Mouse (Mus musculus): ENCODE measurements around the gene Pfkfb3. TPM values are rescaled to one million over a fixed set of nuclear protein-coding genes. Genes with fewer than 3 reads are reported as not detected.
A peak's percentile ranks its signal among the peaks of the same experiment; 100 is the strongest.

Gene Pfkfb3
- total RNA-seq, 1 experiment from 2014 or later = 136 TPM

DNA sequence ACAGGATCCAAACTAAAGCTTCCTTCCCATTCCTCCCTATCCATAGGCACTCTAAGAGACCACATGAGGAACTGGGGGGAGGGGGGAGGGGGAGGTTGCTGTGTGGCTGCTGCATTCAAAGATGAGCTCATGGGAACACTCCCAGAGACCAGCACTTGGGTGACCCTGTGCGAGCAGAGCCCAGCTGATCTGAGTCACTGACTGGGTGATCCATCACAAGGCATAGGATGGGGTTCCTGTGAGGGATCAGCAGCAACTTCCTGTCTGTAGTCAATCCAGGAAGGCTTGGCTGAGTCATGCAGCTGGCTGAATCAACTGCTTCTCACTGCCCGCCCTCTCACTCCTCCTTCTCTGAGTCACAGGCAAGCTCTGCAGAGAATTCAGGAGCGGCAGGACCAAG lies 124.3 kb downstream of the Pfkfb3 start:
- peak; percentile 92 for DNase-seq

DNA sequence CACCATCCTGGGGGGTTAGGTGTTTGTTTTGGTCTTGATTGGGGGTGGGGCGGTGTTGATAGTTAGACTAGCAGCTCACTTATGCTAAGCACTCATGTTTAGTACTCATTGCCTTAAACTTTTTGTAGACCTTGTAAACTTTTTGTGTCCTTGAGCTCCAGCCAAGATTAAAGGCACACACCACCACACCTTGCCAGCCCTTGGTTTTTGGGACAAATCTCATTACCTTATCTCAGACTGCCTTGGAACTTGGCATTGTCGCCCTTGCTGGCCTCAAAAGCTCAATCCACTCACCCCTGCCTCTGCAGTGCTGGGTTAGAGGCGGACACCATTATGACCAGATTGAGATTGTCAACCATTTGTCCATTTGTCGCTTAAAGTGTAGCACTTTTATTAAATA lies 125.3 kb downstream of the Pfkfb3 start:
- DNase-seq = peak; percentile 12

DNA sequence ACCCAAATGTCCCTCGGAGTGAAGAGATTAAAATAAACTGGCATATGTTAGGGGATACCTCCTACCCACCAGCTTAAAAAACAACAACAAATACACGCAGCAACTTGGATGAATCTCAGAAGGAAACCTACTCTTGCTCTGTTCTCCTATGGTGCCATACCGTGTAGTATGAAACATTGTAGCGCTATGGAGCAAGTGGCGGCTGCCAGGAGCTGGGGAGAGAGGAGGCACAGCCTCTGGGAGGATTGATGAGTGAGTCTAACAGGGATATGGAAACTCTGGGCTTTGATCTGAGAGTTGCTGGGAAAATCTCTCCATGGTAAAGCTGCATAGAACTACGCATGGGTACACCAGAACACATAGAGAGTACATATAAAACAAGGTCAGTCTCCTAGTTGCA lies 126.3 kb downstream of the Pfkfb3 start:
- DNase-seq = no peak

DNA sequence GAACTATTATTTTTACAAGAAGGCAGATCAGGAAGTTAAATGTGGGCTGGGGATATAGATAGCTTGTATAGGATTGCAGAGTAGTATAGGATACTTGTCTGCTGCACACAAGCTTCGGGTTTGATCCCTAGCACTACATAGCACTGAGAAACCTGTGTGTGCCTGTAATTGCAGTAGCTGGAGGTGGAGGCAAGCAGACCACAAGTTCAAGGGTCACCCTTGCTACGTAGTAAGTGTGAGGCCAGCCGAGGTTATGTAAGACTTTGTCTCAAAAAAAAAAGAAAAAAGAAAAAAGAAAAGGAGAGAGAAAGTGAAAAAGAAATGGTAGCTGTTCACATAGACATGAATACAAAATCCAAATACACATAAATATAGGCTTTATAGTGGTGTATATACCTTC lies 127.5 kb downstream of the Pfkfb3 start:
- DNase-seq = no peak

DNA sequence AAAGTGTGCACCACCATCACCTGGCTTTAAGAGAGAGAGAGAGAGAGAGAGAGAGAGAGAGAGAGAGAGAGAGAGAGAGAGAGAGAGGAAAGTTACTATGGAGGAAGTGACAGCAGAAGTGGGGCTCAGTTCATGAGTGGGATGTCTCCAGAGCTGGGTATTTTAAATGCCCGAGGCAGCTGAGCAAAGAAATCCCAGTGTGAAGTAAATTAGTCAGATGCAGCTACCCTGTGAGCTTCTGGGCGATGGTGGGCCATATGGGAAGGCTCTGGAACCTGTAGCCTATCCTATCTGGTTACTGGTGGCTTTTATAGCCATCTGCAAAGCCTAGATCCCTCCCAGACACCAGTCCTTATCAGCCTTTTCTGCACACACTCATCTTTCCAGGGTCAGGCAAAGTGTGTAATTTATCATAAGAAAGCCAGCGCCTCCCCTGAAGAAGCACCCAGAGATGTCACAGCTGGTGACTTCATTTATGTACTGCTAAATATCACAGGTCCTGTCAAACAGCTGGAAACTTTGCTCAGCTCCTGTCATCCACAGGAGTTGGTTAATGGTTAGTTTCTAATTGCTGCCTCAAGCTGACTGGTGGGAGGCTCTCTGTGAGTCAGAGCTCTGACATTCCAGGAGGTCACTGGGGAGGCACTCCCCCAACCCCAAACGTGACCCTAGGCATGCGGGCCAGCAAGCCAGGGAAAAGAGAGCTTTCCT lies 128.3 kb downstream of the Pfkfb3 start:
- DNase-seq = peak; percentile 20

DNA sequence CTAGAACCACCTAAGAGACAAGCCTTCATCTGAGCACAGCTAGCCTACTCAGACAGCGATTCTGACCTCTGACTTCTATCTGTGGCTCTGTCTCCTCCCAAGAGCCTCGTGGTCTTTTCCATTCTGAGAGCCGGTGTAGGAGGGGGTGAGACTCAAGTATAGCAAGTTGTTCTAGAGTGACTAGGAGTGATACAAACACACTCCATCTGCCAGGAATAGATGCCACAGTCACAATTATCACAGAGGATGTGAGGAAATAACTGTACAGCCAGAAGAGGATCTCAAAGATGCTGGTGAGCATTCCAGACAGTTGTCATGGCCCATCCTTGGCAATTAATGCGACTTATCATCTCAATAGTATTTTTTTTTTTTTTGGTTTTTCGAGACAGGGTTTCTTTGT lies 129.6 kb downstream of the Pfkfb3 start:
- no peak for DNase-seq

DNA sequence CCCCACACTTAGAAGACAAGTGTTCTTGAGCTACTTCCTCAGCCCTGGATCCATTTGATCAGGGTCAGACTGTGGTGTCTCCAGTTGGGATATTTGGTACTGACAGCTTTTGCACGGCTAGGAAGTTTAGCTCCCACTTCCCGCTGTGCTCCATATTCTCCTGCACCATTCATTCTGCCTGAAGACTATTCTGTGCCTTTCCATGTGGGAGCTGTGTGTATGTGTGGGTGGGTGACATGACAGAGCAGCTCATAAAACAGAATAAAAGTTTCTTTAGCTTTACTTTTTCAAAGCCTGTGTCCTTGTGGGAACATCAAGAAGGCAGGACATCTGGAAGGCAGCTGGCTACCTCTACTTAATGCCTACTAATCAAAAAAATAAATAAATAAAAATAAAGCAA lies 130.5 kb downstream of the Pfkfb3 start:
- no peak for DNase-seq

DNA sequence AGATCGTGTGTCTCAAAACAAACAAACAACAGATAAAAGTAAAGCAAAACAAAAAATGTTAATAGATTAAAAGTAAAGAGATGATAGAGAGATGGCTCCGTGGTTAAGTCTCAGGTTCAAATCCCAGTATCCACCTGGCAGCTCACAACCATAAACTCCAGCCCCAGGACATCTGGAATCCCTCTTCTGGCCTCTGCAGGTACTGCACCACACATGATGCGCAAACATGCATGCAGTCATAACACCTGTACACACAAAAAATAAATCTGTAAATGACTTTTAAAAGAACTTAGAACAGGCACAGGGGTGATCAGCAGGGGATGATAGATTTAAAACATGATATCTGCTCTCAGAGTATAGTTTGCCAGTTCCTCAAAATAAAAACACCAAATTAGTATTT lies 131.5 kb downstream of the Pfkfb3 start:
- DNase-seq = no peak

Other genes starting within 250 kb of the Pfkfb3 start
- 121 and 145 TPM in 2 replicates for gene Rbm17, start 50.1 kb upstream of the Pfkfb3 start, total RNA-seq (2021)
- gene Gm17490, start 72.2 kb upstream of the Pfkfb3 start, total RNA-seq (2021) = not detected in 2 replicates
- gene Il2ra, start 88.7 kb upstream of the Pfkfb3 start, total RNA-seq (2021) = 0.19 and 1.5 TPM in 2 replicates
- gene Il15ra, start 151.2 kb upstream of the Pfkfb3 start, total RNA-seq (2021) = 50.8 and 59.1 TPM in 2 replicates
- gene Fbh1, start 223.5 kb upstream of the Pfkfb3 start, total RNA-seq (2021) = 102 and 118 TPM in 2 replicates
- gene Ankrd16, start 223.8 kb upstream of the Pfkfb3 start, total RNA-seq (2021) = 32.9 and 46.8 TPM in 2 replicates